Mouse (Mus musculus): Measurements from ENCODE around the gene Akt1. TPM values are rescaled to one million over a fixed set of nuclear protein-coding genes. Genes with fewer than 3 reads are reported as not detected.

Gene Akt1
- total and polyA plus RNA-seq, 3 experiments = 66.6 to 144 (median 74.4) TPM

DNA sequence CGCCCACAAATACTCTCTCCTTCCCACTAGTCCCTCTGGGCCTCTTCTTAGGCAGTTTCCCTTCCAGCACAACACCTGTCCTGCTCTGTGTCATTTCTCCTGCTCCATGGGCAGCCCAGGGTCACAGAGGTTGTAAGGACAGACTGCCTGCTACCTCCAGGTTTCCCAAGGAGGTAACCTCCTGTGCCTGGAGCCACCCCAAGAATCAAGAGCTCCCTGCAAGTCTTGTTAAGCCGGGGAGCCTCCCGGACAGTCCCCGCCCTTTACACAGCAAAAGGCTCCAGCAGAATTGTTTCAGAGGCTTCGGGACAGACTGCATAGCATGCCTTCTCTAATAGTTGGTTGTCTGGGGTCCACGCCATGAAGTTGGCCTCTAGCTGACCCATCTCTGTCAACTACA, 48.2 kb downstream of the Akt1 start:
- TF ChIP-seq MAZ (IDR thresholded peaks at IDR 0.05; ENCODE audit: low read depth, low read length) (no peak), NELFE (IDR thresholded peaks at IDR 0.05; ENCODE audit: low read depth, low read length) (no peak), GABPA (IDR thresholded peaks at IDR 0.05; ENCODE audit: insufficient replicate concordance, low read depth, low read length) (no peak), SIN3A (IDR thresholded peaks at IDR 0.05; ENCODE audit: low read length) (no peak), MXI1 (IDR thresholded peaks at IDR 0.05; ENCODE audit: low read depth, low read length) (no peak), ETS1 (conservative IDR thresholded peaks at IDR 0.05; ENCODE audit: low read depth, low read length) (no peak), IRF4 (IDR thresholded peaks at IDR 0.05; ENCODE audit: low read depth, low read length) (no peak)
- in situ Hi-C loops (cut with MboI; ENCODE audit: low pct_ligation_motif_present, low pct_unique_long_range_greater_than_20kb, low sequenced_read_pairs) = no loop called here
- no peaks in the 10 kb centered on the region for H3K79me2 ChIP-seq (replicated peaks; ENCODE audit: control insufficient read depth, extremely low read depth, insufficient read depth, poor library complexity, severe bottlenecking)
- no peak overlapping the region for H3K9ac ChIP-seq (ENCODE audit: insufficient read depth, low read depth)
- peaks cover 23 to 81% of the 10 kb centered on the region in 2 experiments for H3K4me1 ChIP-seq (ENCODE audit: control insufficient read depth in 1 of 2, insufficient read depth in 2 of 2)
- DNase-seq (ENCODE audit: extremely low read depth) = no peak
- H3K36me3 ChIP-seq (replicated peaks in 1 of 2; ENCODE audit: control insufficient read depth in 1 of 2, insufficient read depth in 1 of 2, low read length in 1 of 2) = peaks cover 0 to 13% of the 10 kb centered on the region in 2 experiments
- H3K4me3 ChIP-seq (replicated peaks in 1 of 3; ENCODE audit: low read depth in 2 of 3, low read length in 2 of 3, poor library complexity in 1 of 3) = no peak overlapping the region
- no peak overlapping the region for H3K4me2 ChIP-seq (ENCODE audit: insufficient read depth, low read depth, poor library complexity, severe bottlenecking)
- dilution Hi-C loops (cut with MboI; ENCODE audit: extremely low pct_ligation_motif_present, extremely low pct_unique_long_range_greater_than_20kb, low sequenced_read_pairs) = no loop called here
- no peaks in the 10 kb centered on the region for H3K9me3 ChIP-seq (replicated peaks; ENCODE audit: low read length)
- H3K27ac ChIP-seq (ENCODE audit: insufficient read depth, low read depth) = no peak overlapping the region
- no peaks in the 10 kb centered on the region for H3K27me3 ChIP-seq (replicated peaks)

DNA sequence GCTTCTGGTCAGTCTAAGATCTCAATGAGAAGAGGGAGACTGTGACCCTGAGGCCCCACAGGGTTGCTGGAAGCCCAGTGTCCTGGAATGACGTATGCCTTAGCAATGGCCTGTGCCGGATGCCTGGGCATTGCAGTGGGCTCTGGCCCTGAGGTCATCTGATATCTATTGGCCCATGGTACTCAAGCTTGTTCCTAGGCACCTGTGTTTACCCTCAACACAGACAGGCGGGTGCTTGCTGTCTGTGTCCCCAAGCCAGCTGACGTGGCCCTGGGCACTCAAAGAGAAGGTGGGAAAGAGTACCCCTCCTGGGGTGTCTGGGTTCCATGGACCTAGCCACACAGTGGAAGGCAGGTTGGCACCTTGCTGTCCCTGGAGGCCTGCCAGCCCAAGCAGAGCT, 49.0 kb downstream of the Akt1 start:
- in situ Hi-C loops (cut with MboI; ENCODE audit: low pct_ligation_motif_present, low pct_unique_long_range_greater_than_20kb, low sequenced_read_pairs) = no loop called here
- no peaks in the 10 kb centered on the region for H3K27me3 ChIP-seq (replicated peaks)
- H3K36me3 ChIP-seq (replicated peaks in 1 of 2; ENCODE audit: control insufficient read depth in 1 of 2, insufficient read depth in 1 of 2, low read length in 1 of 2) = peaks cover 0 to 12% of the 10 kb centered on the region in 2 experiments
- H3K9me3 ChIP-seq (replicated peaks; ENCODE audit: low read length) = no peaks in the 10 kb centered on the region
- dilution Hi-C loops (cut with MboI; ENCODE audit: extremely low pct_ligation_motif_present, extremely low pct_unique_long_range_greater_than_20kb, low sequenced_read_pairs) = no loop called here
- no peaks in the 10 kb centered on the region for H3K79me2 ChIP-seq (replicated peaks; ENCODE audit: control insufficient read depth, extremely low read depth, insufficient read depth, poor library complexity, severe bottlenecking)
- H3K27ac ChIP-seq (ENCODE audit: insufficient read depth, low read depth) = no peak overlapping the region
- H3K4me3 ChIP-seq (replicated peaks in 1 of 3; ENCODE audit: low read depth in 2 of 3, low read length in 2 of 3, poor library complexity in 1 of 3) = no peak overlapping the region
- H3K9ac ChIP-seq (ENCODE audit: insufficient read depth, low read depth) = no peak overlapping the region
- H3K4me1 ChIP-seq (ENCODE audit: control insufficient read depth in 1 of 2, insufficient read depth in 2 of 2) = peaks cover 26 to 86% of the 10 kb centered on the region in 2 experiments
- no peak overlapping the region for H3K4me2 ChIP-seq (ENCODE audit: insufficient read depth, low read depth, poor library complexity, severe bottlenecking)
- no peak for DNase-seq (ENCODE audit: extremely low read depth)
- TF ChIP-seq EP300 (IDR thresholded peaks at IDR 0.05; ENCODE audit: low read length) = no peak

DNA sequence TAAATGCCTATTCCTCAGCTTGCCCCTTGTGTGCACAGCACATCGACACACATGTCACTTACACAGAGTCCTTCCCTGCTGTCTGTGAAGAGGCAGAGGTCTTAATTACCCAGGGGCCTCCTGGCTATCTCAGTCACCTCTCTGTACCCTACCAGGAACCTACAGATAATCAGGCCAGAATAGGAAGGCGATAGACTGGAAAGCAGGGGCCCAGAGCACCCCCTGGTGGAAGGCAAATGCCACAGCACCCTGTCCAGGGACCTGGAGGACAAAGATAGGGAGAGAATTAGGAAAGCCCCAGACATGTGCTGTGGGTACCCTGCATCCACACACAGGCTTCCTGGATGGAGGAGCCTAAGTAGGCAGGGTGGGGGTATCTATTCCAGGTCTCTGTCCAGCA, 50.9 kb downstream of the Akt1 start:
- Histone ChIP-seq H3K27ac (ENCODE audit: insufficient read depth, low read depth) (no peak overlapping the region), H3K27me3 (replicated peaks) (no peaks in the 10 kb centered on the region), H3K4me3 (replicated peaks in 1 of 3; ENCODE audit: low read depth in 2 of 3, low read length in 2 of 3, poor library complexity in 1 of 3) (no peak overlapping the region), H3K4me2 (ENCODE audit: insufficient read depth, low read depth, poor library complexity, severe bottlenecking) (no peak overlapping the region), H3K9me3 (replicated peaks; ENCODE audit: low read length) (no peaks in the 10 kb centered on the region), H3K4me1 (ENCODE audit: control insufficient read depth in 1 of 2, insufficient read depth in 2 of 2) (peaks cover 30 to 93% of the 10 kb centered on the region in 2 experiments), H3K36me3 (replicated peaks in 1 of 2; ENCODE audit: control insufficient read depth in 1 of 2, insufficient read depth in 1 of 2, low read length in 1 of 2) (peaks cover 0 to 3% of the 10 kb centered on the region in 2 experiments), H3K9ac (ENCODE audit: insufficient read depth, low read depth) (no peak overlapping the region), H3K79me2 (replicated peaks; ENCODE audit: control insufficient read depth, extremely low read depth, insufficient read depth, poor library complexity, severe bottlenecking) (no peaks in the 10 kb centered on the region)
- dilution Hi-C loops (cut with MboI; ENCODE audit: extremely low pct_ligation_motif_present, extremely low pct_unique_long_range_greater_than_20kb, low sequenced_read_pairs) = no loop called here
- in situ Hi-C loops (cut with MboI; ENCODE audit: low pct_ligation_motif_present, low pct_unique_long_range_greater_than_20kb, low sequenced_read_pairs) = no loop called here
- TF ChIP-seq CTCF (conservative IDR thresholded peaks at IDR 0.05 in 1 of 2, IDR thresholded peaks at IDR 0.05 in 1 of 2; ENCODE audit: low read depth in 2 of 2, low read length in 2 of 2) = peak; percentile 85 to 95
- no peak for TF ChIP-seq POLR2A (IDR thresholded peaks at IDR 0.05; ENCODE audit: low read depth, low read length)
- peak; percentile 91 for TF ChIP-seq SMC3 (IDR thresholded peaks at IDR 0.05; ENCODE audit: low read depth, low read length)
- TF ChIP-seq USF2 (conservative IDR thresholded peaks at IDR 0.05; ENCODE audit: low read depth, low read length) = no peak
- TF ChIP-seq MEF2A (IDR thresholded peaks at IDR 0.05; ENCODE audit: borderline replicate concordance, low read depth, low read length) = no peak; the same call in 1 of the 2 replicates
- peak; percentile 82 for TF ChIP-seq RAD21 (IDR thresholded peaks at IDR 0.05; ENCODE audit: low read depth, low read length)
- no peak for TF ChIP-seq MAFK (IDR thresholded peaks at IDR 0.05; ENCODE audit: insufficient replicate concordance, low read length)
- TF ChIP-seq SIN3A (IDR thresholded peaks at IDR 0.05; ENCODE audit: low read length) = no peak
- peak; percentile 71 for DNase-seq (ENCODE audit: extremely low read depth)

Measured in CH12.LX (cell line).